Mouse (Mus musculus) heart, embryonic 14.5 days (tissue): ENCODE measurements around the gene Rfx4. TPM values are rescaled to one million over a fixed set of nuclear protein-coding genes. Genes with fewer than 3 reads are reported as not detected.
A peak's percentile ranks its signal among the peaks of the same experiment; 100 is the strongest.

Experiments used
- ATAC-seq: fragments of 200-750 bp; cut with Nextera tagmentation; 2 replicates; pipeline ENCODE4 v1.8.0; 2017; ENCODE audit warnings: low read depth, moderate TSS enrichment; ENCODE audit not compliant: insufficient number of reproducible peaks, insufficient read depth, low FRiP score
- H3K27ac ChIP-seq, 2 experiments: fragments of 200-500 bp in 1 of 2; fragments of 300-500 bp in 1 of 2; sonication (generic) in 1 of 2; replicated peaks in 1 of 2; 2 replicates each; pipeline ENCODE4 v1.5.1; 2012 to 2014; ENCODE audit warnings: low read depth in 2 of 2, low read length in 2 of 2, control low read depth in 1 of 2, mild to moderate bottlenecking in 1 of 2, mixed read lengths in 1 of 2; ENCODE audit not compliant: control insufficient read depth in 1 of 2, insufficient read depth in 1 of 2
- H3K27me3 ChIP-seq: fragments of 300-500 bp; sonication (generic); 2 replicates; pipeline ENCODE4 v1.6.1; 2014; ENCODE audit warnings: mild to moderate bottlenecking, low read length, control low read depth; ENCODE audit not compliant: control insufficient read depth, insufficient read depth
- H3K36me3 ChIP-seq: fragments of 300-500 bp; sonication (generic); 2 replicates; pipeline ENCODE4 v1.6.1; 2014; ENCODE audit warnings: mild to moderate bottlenecking, control low read depth, low read length, mixed read lengths; ENCODE audit not compliant: control insufficient read depth, insufficient read depth
- H3K4me1 ChIP-seq, 2 experiments: fragments of 200-500 bp in 1 of 2; fragments of 300-500 bp in 1 of 2; sonication (generic) in 1 of 2; 2 replicates each; pipeline ENCODE4 v1.6.1; 2012 to 2014; ENCODE audit warnings: low read length in 2 of 2, control low read depth in 1 of 2, mixed read lengths in 1 of 2; ENCODE audit not compliant: control insufficient read depth in 2 of 2, insufficient read depth in 2 of 2
- H3K4me2 ChIP-seq: fragments of 300-500 bp; sonication (generic); 2 replicates; pipeline ENCODE4 v1.6.1; 2014; ENCODE audit warnings: mild to moderate bottlenecking, low read length
- H3K4me3 ChIP-seq, 2 experiments: fragments of 200-500 bp in 1 of 2; fragments of 300-500 bp in 1 of 2; sonication (generic) in 1 of 2; 2 replicates each; pipeline ENCODE4 v1.5.1; 2012 to 2014; ENCODE audit warnings: low read length in 2 of 2, mild to moderate bottlenecking in 2 of 2, control low read depth in 1 of 2, low read depth in 1 of 2, moderate library complexity in 1 of 2; ENCODE audit not compliant: control insufficient read depth in 1 of 2, insufficient read depth in 1 of 2
- H3K9ac ChIP-seq: fragments of 300-500 bp; sonication (generic); 2 replicates; pipeline ENCODE4 v1.6.1; 2014; ENCODE audit warnings: mild to moderate bottlenecking, low read length
- H3K9me3 ChIP-seq: fragments of 300-500 bp; sonication (generic); 2 replicates; pipeline ENCODE4 v1.6.1; 2016; ENCODE audit warnings: low read length, control low read depth; ENCODE audit not compliant: control insufficient read depth
- WGBS: fragments of 180-500 bp; shearing (Covaris S2); extraction: QIAGEN DNeasy Blood & Tissue Kit; methylation state at CpG from one replicate; pipeline ENCODE4 v1.1.7; 2014; 5-methylcytosine and 5-hydroxymethylcytosine counted together
- polyA plus RNA-seq: library from polyadenylated mRNA; unstranded; fragments of >200 nt; fragmentation: Nextera tagmentation; extraction: Ambion mirVana; gene quantifications from 2 replicates; pipeline ENCODE4 v1.2.1, GENCODE M21; 2014

The Rfx4 gene
- polyA plus RNA-seq, 1 experiment from 2014 or later: not detected

DNA sequence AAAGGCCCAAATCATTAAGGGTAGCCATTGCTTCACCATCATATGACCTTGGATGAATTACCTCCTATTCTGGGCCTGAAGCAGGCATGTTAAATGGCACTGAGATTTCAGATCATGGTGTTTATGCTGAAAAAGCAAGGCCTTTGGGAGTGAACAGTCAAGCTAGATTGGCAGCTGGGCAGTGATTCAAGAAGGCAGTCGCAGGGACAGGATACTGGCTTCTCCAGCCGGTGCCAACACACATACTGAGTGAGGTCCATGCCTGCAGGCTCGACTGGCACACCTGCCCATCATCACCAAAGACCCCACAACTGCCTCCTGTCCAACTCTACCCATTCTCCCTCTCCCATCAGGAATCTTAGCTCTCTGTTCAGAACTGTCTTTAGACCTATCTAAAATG lies 152.6 kb downstream of the Rfx4 start:
- Histone ChIP-seq H3K4me1 (peaks cover 4 to 5% of the 10 kb centered on the region in 2 experiments; a peak in 3 of 4 replicates), H3K27me3 (no peaks in the 10 kb centered on the region), H3K4me2 (no peak overlapping the region), H3K27ac (no peak overlapping the region), H3K36me3 (no peaks in the 10 kb centered on the region), H3K9me3 (no peaks in the 10 kb centered on the region), H3K4me3 (no peak overlapping the region), H3K9ac (no peak overlapping the region)
- ATAC-seq: no peak
- WGBS: 81% methylated on average over 3 of the region's 3 CpGs

DNA sequence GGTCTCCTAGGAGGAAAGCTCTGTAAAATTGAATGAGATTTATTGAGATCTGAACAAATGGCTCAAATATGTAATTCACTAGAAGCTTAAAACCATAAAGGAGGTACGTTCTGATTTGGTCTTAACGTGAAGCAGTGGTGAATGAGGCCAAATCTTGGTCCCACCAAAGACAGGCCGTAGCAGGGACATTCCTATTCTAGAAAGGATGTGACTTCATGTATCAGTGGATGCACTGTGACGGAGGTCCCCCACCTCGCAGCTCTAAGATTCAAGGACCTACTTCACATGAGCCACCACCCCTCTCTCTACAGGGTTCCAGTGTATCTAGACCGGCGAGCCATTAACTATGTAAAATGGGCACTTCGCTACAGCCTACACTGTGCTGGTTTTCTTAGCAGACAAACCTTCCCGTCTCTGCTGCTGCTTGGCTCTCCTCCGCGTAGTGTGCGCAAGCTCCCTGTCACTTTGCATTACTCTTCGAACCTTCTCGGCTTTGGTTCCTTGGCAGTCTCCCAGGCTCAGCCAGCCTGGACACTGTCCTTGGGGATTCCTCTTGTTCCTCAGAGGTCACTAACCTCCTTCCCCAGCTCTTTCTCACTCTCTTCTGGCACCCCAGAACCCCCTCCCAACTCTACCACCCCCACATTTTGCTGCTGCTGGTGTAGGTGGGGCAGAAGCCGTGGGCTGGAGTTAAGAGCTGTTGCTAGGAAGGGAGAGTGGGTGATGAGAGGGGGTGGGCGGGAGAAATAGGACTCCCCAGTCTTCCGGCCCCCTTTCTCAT lies 153.3 kb downstream of the Rfx4 start:
- Histone ChIP-seq H3K36me3 (no peaks in the 10 kb centered on the region), H3K27me3 (no peaks in the 10 kb centered on the region), H3K9ac (0 out of 2 replicates have a peak overlapping the region, but pooled peaks have one; percentile 21), H3K4me2 (peak overlapping the region; percentile 23; the same call in 1 of the 2 replicates), H3K27ac (no peak overlapping the region), H3K4me1 (no peaks in the 10 kb centered on the region; a peak in 1 of 4 replicates), H3K4me3 (no peak overlapping the region), H3K9me3 (no peaks in the 10 kb centered on the region)
- 66% methylated on average over 17 of the region's 17 CpGs for WGBS
- ATAC-seq: no peak

DNA sequence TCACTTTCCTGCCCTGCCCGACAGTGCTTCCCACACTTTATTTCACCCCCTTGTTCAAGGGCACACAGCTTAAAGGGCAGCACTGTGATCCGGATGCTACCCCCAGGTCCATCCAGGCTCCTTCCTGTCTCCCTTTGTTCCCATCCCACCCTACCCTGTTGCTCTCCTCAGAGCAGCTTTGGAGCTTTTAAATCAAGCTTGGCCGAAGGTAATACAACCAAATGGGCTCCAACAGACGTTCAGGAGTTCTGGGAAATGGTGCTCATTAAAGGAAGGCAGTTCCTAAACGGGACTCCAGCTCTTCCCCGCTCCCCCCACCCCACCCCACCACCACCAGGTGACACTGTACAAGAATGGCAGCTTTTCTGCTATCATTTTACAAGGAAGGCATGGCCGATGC lies 154.3 kb downstream of the Rfx4 start:
- WGBS: 49% methylated on average over 7 of the region's 7 CpGs
- no peak overlapping the region for H3K4me3 ChIP-seq
- no peaks in the 10 kb centered on the region for H3K9me3 ChIP-seq
- no peaks in the 10 kb centered on the region for H3K27me3 ChIP-seq
- H3K4me2 ChIP-seq: no peak overlapping the region
- no peaks in the 10 kb centered on the region for H3K36me3 ChIP-seq
- H3K9ac ChIP-seq: no peak overlapping the region
- no peak overlapping the region for H3K27ac ChIP-seq
- H3K4me1 ChIP-seq: no peaks in the 10 kb centered on the region; a peak in 1 of 4 replicates
- no peak for ATAC-seq

DNA sequence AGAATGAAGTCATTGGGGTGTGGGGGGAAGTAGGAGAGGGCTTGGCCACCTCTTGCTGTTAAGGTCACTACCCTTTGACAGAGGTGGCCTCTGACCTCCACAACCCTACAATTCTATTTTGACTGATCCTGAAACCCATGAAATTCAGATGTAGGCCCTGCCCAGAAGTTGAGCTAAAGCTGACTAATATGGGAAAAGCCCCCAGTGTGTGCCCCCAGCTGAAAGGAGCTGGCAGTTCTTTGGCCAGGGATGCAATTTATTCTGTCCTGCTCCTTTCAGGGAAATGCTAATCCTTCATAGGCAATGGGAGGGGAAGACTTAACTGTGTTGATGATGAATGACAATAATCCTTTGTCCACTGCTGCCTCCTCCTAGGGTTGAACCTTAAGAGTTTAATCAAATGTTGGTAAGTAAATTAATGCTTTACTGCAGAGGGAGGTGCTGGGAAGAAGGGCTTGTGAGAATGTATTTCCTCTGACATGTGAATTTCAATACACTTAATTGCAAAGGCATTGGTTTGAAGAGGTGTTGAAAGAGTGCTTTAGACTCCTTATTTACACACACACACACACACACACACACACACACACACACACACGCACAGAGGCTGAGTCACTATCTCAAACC lies 155.0 kb downstream of the Rfx4 start:
- ATAC-seq: no peak
- Histone ChIP-seq H3K4me3 (no peak overlapping the region), H3K27me3 (no peaks in the 10 kb centered on the region), H3K36me3 (no peaks in the 10 kb centered on the region), H3K9ac (no peak overlapping the region), H3K9me3 (no peaks in the 10 kb centered on the region), H3K27ac (no peak overlapping the region), H3K4me1 (no peaks in the 10 kb centered on the region; a peak in 1 of 4 replicates), H3K4me2 (no peak overlapping the region)
- 75% methylated on average over 1 of the region's 1 CpGs for WGBS

DNA sequence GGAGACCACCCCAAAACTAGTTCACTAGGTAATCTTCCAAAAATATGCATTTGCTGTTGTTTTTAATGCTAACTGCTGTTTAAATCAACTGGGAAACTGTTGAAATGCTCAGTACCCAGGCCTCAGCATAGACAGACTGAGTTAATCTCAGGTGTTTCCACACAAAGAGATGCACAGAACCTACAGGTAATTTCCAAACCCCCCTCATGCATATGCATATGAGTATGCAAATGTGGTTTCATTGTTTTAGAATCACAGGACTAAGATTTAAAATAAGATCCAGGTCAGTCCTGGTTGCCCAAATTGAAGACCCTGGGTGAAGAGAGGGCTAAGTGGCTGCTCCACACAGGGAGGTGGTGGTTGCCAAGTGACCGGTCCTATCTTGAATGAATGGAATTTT lies 157.3 kb downstream of the Rfx4 start:
- 29% methylated on average over 1 of the region's 1 CpGs for WGBS
- no peak overlapping the region for H3K27ac ChIP-seq
- peaks cover 0 to 3% of the 10 kb centered on the region in 2 experiments; a peak in 2 of 4 replicates for H3K4me1 ChIP-seq
- H3K27me3 ChIP-seq: no peaks in the 10 kb centered on the region
- H3K9ac ChIP-seq: no peak overlapping the region
- H3K4me2 ChIP-seq: no peak overlapping the region
- H3K4me3 ChIP-seq: no peak overlapping the region
- no peaks in the 10 kb centered on the region for H3K36me3 ChIP-seq
- ATAC-seq: no peak
- H3K9me3 ChIP-seq: no peaks in the 10 kb centered on the region

DNA sequence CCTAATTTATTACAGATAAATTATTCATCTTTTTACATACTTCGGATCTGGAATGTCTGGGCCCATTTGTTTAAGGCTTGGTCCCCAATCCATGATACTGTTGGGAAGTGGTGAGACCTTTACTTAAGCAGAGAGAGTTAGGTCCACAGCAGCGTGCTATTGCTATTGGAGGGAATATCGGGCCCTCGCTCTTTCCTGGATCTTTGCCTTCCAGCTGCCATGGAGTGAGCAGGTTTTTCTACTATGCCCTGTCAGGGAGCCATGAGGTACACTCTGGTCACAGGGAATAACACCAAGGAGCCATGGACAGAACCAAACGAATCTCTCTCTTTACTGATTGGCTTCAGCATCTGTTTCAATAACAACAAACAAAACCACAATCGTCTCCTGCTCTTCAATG lies 159.6 kb downstream of the Rfx4 start:
- 82% methylated on average over 6 of the region's 6 CpGs for WGBS
- H3K4me1 ChIP-seq: peaks cover 0 to 10% of the 10 kb centered on the region in 2 experiments; a peak in 1 of 4 replicates
- no peak overlapping the region for H3K4me2 ChIP-seq
- no peak overlapping the region for H3K9ac ChIP-seq
- no peaks in the 10 kb centered on the region for H3K36me3 ChIP-seq
- H3K27ac ChIP-seq: no peak overlapping the region
- no peaks in the 10 kb centered on the region for H3K27me3 ChIP-seq
- ATAC-seq: no peak
- no peaks in the 10 kb centered on the region for H3K9me3 ChIP-seq
- H3K4me3 ChIP-seq: no peak overlapping the region

DNA sequence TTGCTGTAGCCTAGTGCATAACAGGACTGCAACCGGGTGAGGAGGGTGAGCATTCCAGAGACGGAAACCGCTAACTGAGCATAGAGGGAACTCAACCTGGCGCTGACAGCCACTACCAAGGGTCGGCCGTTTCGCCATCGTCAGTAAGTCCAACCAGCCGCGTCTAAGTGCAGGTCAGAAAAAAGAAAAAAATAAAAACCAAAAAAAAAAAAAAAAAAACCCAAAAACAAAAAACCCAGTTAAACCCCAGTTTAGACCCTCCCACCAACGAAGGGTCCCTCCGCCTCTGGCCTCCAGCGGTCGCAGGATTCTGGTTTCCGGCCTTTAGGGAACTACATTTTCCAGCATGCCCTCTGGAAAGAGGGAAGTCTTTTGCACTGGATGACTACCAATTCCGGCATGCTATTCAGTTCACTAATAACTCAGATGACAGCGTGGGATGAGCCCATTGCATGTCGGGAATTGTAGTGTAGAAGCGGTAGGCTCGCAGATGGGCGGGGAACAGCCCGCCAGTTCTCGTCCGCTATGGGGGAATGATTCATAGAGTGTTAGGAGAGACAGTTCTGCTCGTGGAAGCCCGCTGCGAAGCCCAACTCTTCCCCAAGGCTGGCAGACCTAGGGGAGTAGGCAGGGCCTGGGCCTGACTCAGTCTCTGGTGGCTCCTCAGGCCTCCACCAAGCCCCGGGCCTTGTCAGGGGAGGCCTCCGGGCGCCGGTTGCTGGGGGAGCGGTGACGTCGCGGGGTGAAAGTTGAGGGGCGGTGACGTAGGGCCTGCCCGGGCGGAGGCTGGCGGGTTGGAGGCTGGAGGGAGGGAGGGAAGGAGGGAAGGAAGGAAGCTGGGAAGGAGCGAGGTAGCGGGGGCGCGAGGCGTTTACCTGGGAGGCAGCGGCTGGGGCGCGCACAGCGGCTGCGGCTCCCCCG lies 161.2 kb downstream of the Rfx4 start, which contains the start of gene Ric8b:
Ric8b (plus strand) TSS at position 807 of the 921 bp plus-strand sequence.
- WGBS: under 1% methylated on average over 50 of the region's 51 CpGs
- Histone ChIP-seq H3K9me3 (no peaks in the 10 kb centered on the region), H3K4me3 (peak within 1 kb of the TSS; percentile 90 to 92), H3K4me2 (peak within 1 kb of the TSS; percentile 92), H3K27me3 (no peaks in the 10 kb centered on the region), H3K4me1 (peaks cover 0 to 10% of the 10 kb centered on the region in 2 experiments; a peak in 1 of 4 replicates), H3K27ac (peak within 1 kb of the TSS; percentile 97 to 100), H3K9ac (peak within 1 kb of the TSS; percentile 96), H3K36me3 (no peaks in the 10 kb centered on the region)
- peak; percentile 97 for ATAC-seq
